Mouse (Mus musculus) limb, embryonic 14.5 days (tissue): ENCODE data around the gene Peak1. TPM values are rescaled to one million over a fixed set of nuclear protein-coding genes. Genes with fewer than 3 reads are reported as not detected.

Source experiments
- ATAC-seq: fragments of 200-750 bp; cut with Nextera tagmentation; 2 replicates; pipeline ENCODE4 v1.8.0; 2017; ENCODE audit warnings: low read depth, moderate number of reproducible peaks, moderate TSS enrichment; ENCODE audit not compliant: low FRiP score
- DNase-seq: peaks from one replicate; pipeline ENCODE4 v3.0.0-alpha.2; 2015; ENCODE audit warnings: low spot score
- H3K27ac ChIP-seq: fragments of 300-500 bp; sonication (generic); replicated peaks from 2 replicates; pipeline ENCODE4 v1.5.1; 2014; ENCODE audit warnings: low read depth, mild to moderate bottlenecking, low read length, moderate library complexity, mixed read lengths
- H3K27me3 ChIP-seq: fragments of 300-500 bp; sonication (generic); 2 replicates; pipeline ENCODE4 v1.6.1; 2014; ENCODE audit warnings: low read length, mixed read lengths; ENCODE audit not compliant: control insufficient read depth, insufficient read depth
- H3K36me3 ChIP-seq: fragments of 300-500 bp; sonication (generic); 2 replicates; pipeline ENCODE4 v1.6.1; 2014; ENCODE audit warnings: mild to moderate bottlenecking, low read length, moderate library complexity, mixed read lengths; ENCODE audit not compliant: control insufficient read depth, insufficient read depth
- H3K4me1 ChIP-seq: fragments of 300-500 bp; sonication (generic); 2 replicates; pipeline ENCODE4 v1.6.1; 2014; ENCODE audit warnings: antibody characterized with exemption, low read length, mixed read lengths; ENCODE audit not compliant: control insufficient read depth, insufficient read depth
- H3K4me2 ChIP-seq: fragments of 300-500 bp; sonication (generic); replicated peaks from 2 replicates; pipeline ENCODE4 v1.6.1; 2014; ENCODE audit warnings: low read depth, mild to moderate bottlenecking, low read length, moderate library complexity; ENCODE audit not compliant: severe bottlenecking
- H3K4me3 ChIP-seq: fragments of 300-500 bp; sonication (generic); replicated peaks from 2 replicates; pipeline ENCODE4 v1.5.1; 2014; ENCODE audit warnings: low read length
- H3K9ac ChIP-seq: fragments of 300-500 bp; sonication (generic); 2 replicates; pipeline ENCODE4 v1.6.1; 2014; ENCODE audit warnings: mild to moderate bottlenecking, low read depth, low read length, moderate library complexity; ENCODE audit not compliant: severe bottlenecking
- H3K9me3 ChIP-seq: fragments of 300-500 bp; sonication (generic); 2 replicates; pipeline ENCODE4 v1.6.1; 2016; ENCODE audit warnings: low read length; ENCODE audit not compliant: control insufficient read depth
- POLR2A ChIP-seq: fragments of 200-500 bp; IDR thresholded peaks from 2 replicates; pipeline ENCODE4 v1.8.0; 2012; ENCODE audit warnings: inconsistent platforms, mild to moderate bottlenecking, moderate library complexity, borderline replicate concordance; ENCODE audit not compliant: insufficient read depth, insufficient read length; ENCODE audit errors: extremely low read depth
- WGBS: fragments of 180-500 bp; shearing (Covaris S2); extraction: QIAGEN DNeasy Blood & Tissue Kit; methylation state at CpG from one replicate; pipeline ENCODE4 v1.1.7; 2014; 5-methylcytosine and 5-hydroxymethylcytosine counted together
- polyA plus RNA-seq, 2 experiments: library from polyadenylated mRNA; depleted of rRNA in 1 of 2; stranded (reverse) in 1 of 2; unstranded in 1 of 2; fragments of >200 nt; fragmentation: Nextera tagmentation in 1 of 2; extraction: Ambion mirVana in 1 of 2; gene quantifications; 2 replicates each; pipeline versions ENCODE4 v1.2.1 to v1.2.3; 2012 to 2014

The Peak1 gene
- polyA plus RNA-seq, 2 experiments, result 11.5 to 18.3 TPM

DNA sequence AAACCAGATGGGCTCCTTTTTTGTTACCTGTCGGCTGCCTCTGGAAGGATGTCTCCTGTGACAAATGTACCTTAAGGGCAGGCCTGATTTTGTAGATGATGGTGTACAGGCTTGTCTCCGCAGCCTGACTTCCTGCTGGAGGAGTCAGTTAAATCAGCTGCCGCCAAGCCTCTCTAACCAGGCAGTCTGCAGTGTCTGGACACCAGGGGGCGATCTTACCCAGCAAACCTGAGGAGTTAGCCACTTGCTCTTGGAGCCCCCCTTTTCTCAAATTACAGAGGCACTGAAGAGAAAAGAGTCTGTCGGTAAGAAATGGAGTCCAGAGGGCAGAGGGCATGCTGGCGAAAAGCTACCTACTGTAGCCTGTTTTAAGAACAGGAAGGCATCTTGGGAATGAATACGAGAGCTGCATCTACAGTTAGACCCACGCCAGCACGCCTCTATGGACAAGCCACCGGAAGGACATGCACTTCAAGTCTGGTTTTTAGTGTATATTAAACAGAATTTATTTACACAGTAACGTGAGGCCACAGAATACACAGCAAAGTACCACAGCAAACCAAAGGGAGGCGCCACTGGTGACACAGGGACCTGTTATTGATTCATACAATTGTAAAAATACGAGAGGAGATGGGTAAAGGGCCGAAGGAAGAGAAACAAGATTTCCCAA is 217.1 kb downstream of the Peak1 start:
- no peaks in the 10 kb centered on the region for H3K4me1 ChIP-seq
- no peak overlapping the region for H3K9ac ChIP-seq
- DNase-seq (peak; percentile 91), ATAC-seq (0 out of 2 replicates have a peak, but pooled peaks have one; percentile 60)
- no peaks in the 10 kb centered on the region for H3K9me3 ChIP-seq
- no peak overlapping the region for H3K4me2 ChIP-seq
- 36% methylated on average over 14 of the region's 14 CpGs for WGBS
- H3K27me3 ChIP-seq, result no peaks in the 10 kb centered on the region
- H3K4me3 ChIP-seq, result no peak overlapping the region
- H3K27ac ChIP-seq, result no peak overlapping the region
- TF ChIP-seq POLR2A, result no peak
- peaks cover 7% of the 10 kb centered on the region for H3K36me3 ChIP-seq

DNA sequence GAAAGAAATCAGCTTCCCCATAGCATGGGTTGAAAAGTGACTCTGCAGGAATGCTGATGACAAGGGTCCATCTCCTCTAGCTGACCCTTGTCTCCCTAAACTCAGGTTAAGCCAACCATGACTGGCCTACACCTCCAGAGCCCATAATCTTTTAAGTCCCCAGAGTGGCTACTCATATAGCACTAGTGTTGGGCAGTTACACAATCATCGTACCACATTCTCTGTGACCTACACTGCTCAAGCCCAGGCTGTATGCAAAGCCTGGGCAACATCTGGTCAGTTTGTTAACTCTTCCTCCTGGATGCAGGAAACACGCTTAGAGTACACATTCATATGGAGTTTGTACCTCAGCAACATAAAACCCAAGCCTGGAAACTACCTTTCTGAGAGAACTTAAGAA is 217.7 kb downstream of the Peak1 start:
- Histone ChIP-seq H3K4me2 (no peak overlapping the region), H3K4me3 (no peak overlapping the region), H3K36me3 (0 out of 2 replicates have a peak, but pooled peaks cover 4% of the 10 kb centered on the region), H3K4me1 (peaks cover 5% of the 10 kb centered on the region; the same call in 1 of the 2 replicates), H3K9ac (no peak overlapping the region), H3K27ac (no peak overlapping the region), H3K9me3 (no peaks in the 10 kb centered on the region), H3K27me3 (no peaks in the 10 kb centered on the region)
- DNase-seq (no peak), ATAC-seq (no peak)
- 61% methylated on average over 2 of the region's 2 CpGs for WGBS
- TF ChIP-seq POLR2A, result no peak

DNA sequence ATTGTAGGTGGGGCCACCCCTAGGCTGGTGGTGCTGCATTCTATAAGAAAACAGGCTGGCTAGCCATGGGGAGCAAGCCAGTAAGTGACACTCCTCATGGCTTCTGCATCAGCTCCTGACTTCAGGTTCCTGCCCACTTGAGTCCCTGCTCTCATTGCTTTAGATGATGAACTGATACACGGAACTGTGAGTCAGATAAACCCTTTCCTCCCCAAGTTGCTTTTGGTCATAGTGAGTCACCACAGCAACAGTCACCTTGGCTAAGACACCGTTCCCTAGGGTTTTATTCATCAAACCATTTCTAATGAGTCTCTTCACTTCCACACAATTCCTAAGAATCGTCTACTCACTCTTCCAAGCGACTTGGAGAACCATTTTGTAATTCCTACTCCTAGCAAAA is 220.9 kb downstream of the Peak1 start:
- ATAC-seq (no peak), DNase-seq (no peak)
- no peak for TF ChIP-seq POLR2A
- H3K4me2 ChIP-seq, result no peak overlapping the region
- H3K4me1 ChIP-seq, result peaks cover 6% of the 10 kb centered on the region; the same call in 1 of the 2 replicates
- H3K9ac ChIP-seq, result no peak overlapping the region
- no peaks in the 10 kb centered on the region for H3K27me3 ChIP-seq
- H3K4me3 ChIP-seq, result no peak overlapping the region
- no peaks in the 10 kb centered on the region for H3K9me3 ChIP-seq
- no peaks in the 10 kb centered on the region for H3K36me3 ChIP-seq
- whole genome bisulfite sequencing, result 87% methylated on average over 4 of the region's 4 CpGs
- no peak overlapping the region for H3K27ac ChIP-seq

DNA sequence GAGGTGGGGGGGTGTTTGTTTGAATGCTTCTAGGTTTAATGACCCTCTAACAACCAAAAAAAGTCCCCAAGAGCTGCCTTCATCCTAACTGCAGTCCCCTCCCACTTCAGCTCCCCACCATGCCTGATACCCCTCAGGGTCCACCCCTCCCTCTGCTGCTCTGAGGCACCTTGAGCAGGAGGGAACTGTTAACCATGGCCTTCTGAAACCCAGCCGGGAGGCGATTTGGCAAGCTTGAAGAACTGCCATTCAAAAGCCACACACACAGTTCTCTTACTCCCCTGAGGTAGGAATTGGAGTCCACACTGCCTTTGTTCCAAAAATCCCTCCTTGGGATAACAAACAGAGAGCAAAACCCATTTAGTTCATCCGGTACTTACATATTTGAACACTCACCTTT is 222.7 kb downstream of the Peak1 start:
- H3K4me3 ChIP-seq, result no peak overlapping the region
- no peak overlapping the region for H3K4me2 ChIP-seq
- DNase-seq (no peak), ATAC-seq (no peak)
- no peaks in the 10 kb centered on the region for H3K9me3 ChIP-seq
- H3K36me3 ChIP-seq, result no peaks in the 10 kb centered on the region
- H3K27me3 ChIP-seq, result no peaks in the 10 kb centered on the region
- H3K27ac ChIP-seq, result no peak overlapping the region
- no peak for TF ChIP-seq POLR2A
- no peak overlapping the region for H3K9ac ChIP-seq
- peaks cover 6% of the 10 kb centered on the region; the same call in 1 of the 2 replicates for H3K4me1 ChIP-seq
- WGBS, result 39% methylated on average over 3 of the region's 3 CpGs

DNA sequence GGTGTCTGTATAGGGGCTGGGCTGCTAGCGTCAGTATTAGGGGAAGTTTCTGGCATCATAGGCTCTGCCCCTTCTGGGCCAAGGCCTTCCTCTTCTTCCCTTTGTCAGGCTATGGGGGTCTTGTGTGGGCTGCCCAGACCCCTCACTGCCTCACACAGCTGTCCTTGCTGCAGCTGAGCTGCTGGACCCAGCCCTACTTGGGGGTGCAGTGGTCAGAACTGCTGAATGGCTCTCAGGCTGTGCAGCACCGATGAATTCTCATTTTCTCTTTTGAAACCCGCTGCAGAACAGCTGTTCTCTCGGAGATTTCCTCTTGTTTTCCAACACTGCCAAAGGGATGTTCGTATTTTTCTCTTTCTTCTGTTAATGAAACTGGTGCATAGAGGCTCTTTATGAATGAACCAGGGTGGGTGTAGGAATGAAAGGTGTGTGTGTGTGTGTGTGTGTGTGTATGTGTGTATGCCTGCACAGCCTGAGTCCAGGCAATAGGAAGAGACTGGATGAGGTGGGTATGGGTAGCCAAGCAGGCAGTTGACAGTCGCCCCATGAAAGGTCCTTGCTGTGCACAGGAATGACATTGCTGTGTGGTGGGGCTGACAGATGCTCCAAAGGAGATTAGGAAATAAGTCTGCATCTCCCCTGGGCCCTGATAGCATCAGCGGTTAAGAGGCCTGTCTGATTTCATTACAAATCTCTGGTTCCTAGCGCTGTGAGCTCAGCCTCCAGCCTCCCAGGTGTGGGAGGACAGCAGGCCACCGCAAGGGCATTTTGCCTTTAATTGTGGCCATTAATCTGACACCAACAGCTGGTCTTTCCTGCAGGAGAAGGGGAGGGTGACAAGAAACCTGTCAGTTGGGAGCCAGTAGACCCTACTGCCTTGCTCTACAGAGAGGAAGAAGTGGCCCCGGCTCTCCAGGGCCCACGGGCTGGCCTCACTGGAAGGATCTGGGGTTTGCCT is 226.1 kb downstream of the Peak1 start:
- no peak for DNase-seq
- ATAC-seq, result no peak
- TF ChIP-seq POLR2A, result no peak

More for the DNA sequence above, 226.1 kb downstream of the Peak1 start:
- H3K27ac ChIP-seq, result no peak overlapping the region
- no peak overlapping the region for H3K4me2 ChIP-seq
- H3K4me1 ChIP-seq, result peaks cover 6% of the 10 kb centered on the region; the same call in 1 of the 2 replicates
- H3K9me3 ChIP-seq, result no peaks in the 10 kb centered on the region
- H3K4me3 ChIP-seq, result no peak overlapping the region
- H3K9ac ChIP-seq, result no peak overlapping the region
- H3K27me3 ChIP-seq, result no peaks in the 10 kb centered on the region
- WGBS, result 38% methylated on average over 11 of the region's 11 CpGs
- no peaks in the 10 kb centered on the region for H3K36me3 ChIP-seq
